Mouse (Mus musculus) E14TG2a.4 (cell line): Measurements from ENCODE around the gene Arf4.

Experiments
- H3K27me3 ChIP-seq: 2 replicates; pipeline ENCODE4 v1.6.1; 2014; ENCODE audit warnings: low read length, control low read depth; ENCODE audit not compliant: insufficient read depth
- H3K36me3 ChIP-seq: 2 replicates; pipeline ENCODE4 v1.6.1; 2014; ENCODE audit warnings: low read length, control low read depth; ENCODE audit not compliant: insufficient read depth
- H3K4me1 ChIP-seq: replicated peaks from 2 replicates; pipeline ENCODE4 v1.6.1; 2014; ENCODE audit warnings: low read depth, low read length, control low read depth
- H3K4me3 ChIP-seq: replicated peaks from 2 replicates; pipeline ENCODE4 v1.5.1; 2014; ENCODE audit warnings: mild to moderate bottlenecking, low read length
- H3K9me3 ChIP-seq: 2 replicates; pipeline ENCODE4 v1.6.1; 2014; ENCODE audit warnings: low read length, control low read depth
- CTCF ChIP-seq: conservative IDR thresholded peaks from 2 replicates; pipeline ENCODE4 v1.5.1; 2014; ENCODE audit warnings: low read length
- NANOG ChIP-seq: IDR thresholded peaks from 2 replicates; pipeline ENCODE4 v1.6.1; 2014; ENCODE audit warnings: borderline replicate concordance, low read length, mixed read lengths
- POU5F1 ChIP-seq: IDR thresholded peaks from 2 replicates; pipeline ENCODE4 v1.6.1; 2014; ENCODE audit warnings: low read length, borderline replicate concordance

Gene Arf4

DNA sequence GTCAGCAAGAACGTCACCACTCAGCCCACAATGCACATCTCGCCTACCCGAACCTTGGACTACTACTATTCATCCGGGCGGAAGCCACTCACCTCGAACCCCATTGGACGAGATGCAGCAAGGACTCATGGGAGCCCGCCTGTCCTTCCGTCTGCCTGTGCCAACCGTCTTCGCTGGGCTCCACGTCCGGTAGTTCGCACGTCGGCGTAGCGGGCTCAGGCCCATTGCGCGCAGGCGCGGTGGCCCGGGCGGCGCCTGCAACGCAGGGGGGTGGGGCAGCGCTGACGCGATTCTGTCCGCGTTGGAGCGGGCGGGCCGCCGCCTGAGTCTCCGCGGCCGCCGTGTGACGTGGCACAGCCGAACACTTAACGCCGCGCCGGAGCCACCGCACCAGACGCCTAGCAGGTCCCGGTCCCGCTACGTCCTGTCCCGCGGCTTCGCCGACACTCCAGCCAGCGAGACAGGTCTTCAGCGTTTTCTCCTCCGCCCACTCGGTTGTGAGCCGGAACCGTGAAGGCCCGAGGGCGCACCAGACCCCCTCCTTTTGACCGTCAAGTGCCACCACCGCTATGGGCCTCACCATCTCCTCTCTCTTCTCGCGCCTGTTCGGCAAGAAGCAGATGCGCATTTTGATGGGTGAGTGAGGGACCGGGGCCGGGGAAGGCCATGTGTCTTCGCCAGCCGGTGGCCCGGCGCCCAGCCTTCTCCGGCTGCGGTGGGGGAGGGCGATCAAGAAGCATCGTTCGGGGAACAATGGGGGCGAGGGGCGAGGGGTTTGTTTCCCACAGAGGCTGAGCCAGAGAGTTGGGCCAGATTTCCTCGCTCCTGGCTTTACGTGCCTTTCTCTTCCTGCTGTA is at the start of gene Arf4:
Gene Arf4, plus strand, starts transcription at position 224 of the 857 bp plus-strand sequence.
- no peaks in the 10 kb centered on the region for H3K36me3 ChIP-seq
- H3K27me3 ChIP-seq = no peaks in the 10 kb centered on the region
- peak within 1 kb of the TSS; percentile 95 for H3K4me3 ChIP-seq
- H3K4me1 ChIP-seq = peaks cover 31% of the 10 kb centered on the region
- no peaks in the 10 kb centered on the region for H3K9me3 ChIP-seq
- TF ChIP-seq POU5F1 (no peak), CTCF (no peak), NANOG (no peak)

- TF ChIP-seq CTCF (no peak), POU5F1 (no peak)
- no peaks in the 10 kb centered on the region for H3K27me3 ChIP-seq
Measured at GRCm38 (mm10) chr14:26591353-26591752, 46.5 kb upstream of the Arf4 start.

GRCm38 (mm10) chr14:26593281-26593895 is 44.5 kb upstream of the Arf4 start:
- Histone ChIP-seq H3K4me1 (peaks cover 13% of the 10 kb centered on the region), H3K36me3 (peaks cover 19% of the 10 kb centered on the region), H3K27me3 (no peaks in the 10 kb centered on the region), H3K9me3 (peaks cover 6% of the 10 kb centered on the region), H3K4me3 (no peak overlapping the region)
- TF ChIP-seq NANOG (no peak), POU5F1 (no peak), CTCF (no peak)

More at GRCm38 (mm10) chr14:26591353-26591752, 46.5 kb upstream of the Arf4 start:
- Histone ChIP-seq H3K4me3 (no peak overlapping the region), H3K4me1 (peaks cover 13% of the 10 kb centered on the region), H3K36me3 (peaks cover 13% of the 10 kb centered on the region; the same call in 1 of the 2 replicates), H3K9me3 (no peaks in the 10 kb centered on the region)

- Histone ChIP-seq H3K4me3 (no peak overlapping the region), H3K4me1 (peaks cover 8% of the 10 kb centered on the region), H3K27me3 (no peaks in the 10 kb centered on the region), H3K9me3 (peaks cover 8% of the 10 kb centered on the region), H3K36me3 (peaks cover 32% of the 10 kb centered on the region)
- TF ChIP-seq POU5F1 = no peak
- no peak for TF ChIP-seq NANOG
- TF ChIP-seq CTCF = no peak
Measured at GRCm38 (mm10) chr14:26595167-26595566, 42.7 kb upstream of the Arf4 start.

DNA sequence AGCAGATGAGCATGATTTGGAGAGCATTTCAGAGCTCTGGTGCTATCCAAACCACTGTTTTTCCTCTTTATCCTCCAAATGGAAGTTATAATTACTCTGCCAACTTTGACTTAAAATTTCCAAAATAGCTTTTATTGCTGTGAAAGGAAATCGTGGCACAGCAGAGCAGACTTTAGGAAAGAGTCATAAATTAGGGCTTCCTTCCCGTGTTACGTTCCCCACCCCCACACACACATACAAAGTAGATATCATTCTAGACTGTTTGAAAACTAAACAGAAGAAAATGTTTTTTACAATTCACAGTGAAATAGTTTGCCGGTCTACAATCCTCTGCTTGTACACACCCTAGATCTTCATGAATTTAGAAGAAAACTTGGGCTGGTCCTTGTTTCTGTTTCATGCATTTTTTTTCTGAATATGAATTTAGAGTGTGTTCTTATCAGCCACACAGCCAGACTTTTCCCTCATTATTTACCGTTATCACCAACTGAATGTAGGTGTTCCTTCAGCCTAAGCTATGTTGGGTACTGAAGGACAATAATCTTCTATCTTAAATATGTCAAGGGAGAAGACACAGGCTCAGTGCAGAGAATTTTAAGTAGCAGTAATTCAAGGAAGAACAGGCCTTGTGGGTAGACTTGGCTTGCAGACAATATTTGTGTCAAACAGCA is 42.0 kb upstream of the Arf4 start:
- Histone ChIP-seq H3K27me3 (no peaks in the 10 kb centered on the region), H3K4me1 (peaks cover 8% of the 10 kb centered on the region)
- no peak for TF ChIP-seq CTCF
- no peak for TF ChIP-seq NANOG
- TF ChIP-seq POU5F1 = no peak

GRCm38 (mm10) chr14:26605354-26605753 is 32.5 kb upstream of the Arf4 start:
- Histone ChIP-seq H3K36me3 (peaks cover 32% of the 10 kb centered on the region), H3K27me3 (no peaks in the 10 kb centered on the region), H3K9me3 (no peaks in the 10 kb centered on the region), H3K4me1 (peaks cover 75% of the 10 kb centered on the region), H3K4me3 (no peak overlapping the region)
- TF ChIP-seq NANOG (no peak), POU5F1 (no peak), CTCF (no peak)

More for the DNA sequence above, 42.0 kb upstream of the Arf4 start:
- Histone ChIP-seq H3K4me3 (no peak overlapping the region), H3K36me3 (peaks cover 32% of the 10 kb centered on the region), H3K9me3 (peaks cover 8% of the 10 kb centered on the region)

DNA sequence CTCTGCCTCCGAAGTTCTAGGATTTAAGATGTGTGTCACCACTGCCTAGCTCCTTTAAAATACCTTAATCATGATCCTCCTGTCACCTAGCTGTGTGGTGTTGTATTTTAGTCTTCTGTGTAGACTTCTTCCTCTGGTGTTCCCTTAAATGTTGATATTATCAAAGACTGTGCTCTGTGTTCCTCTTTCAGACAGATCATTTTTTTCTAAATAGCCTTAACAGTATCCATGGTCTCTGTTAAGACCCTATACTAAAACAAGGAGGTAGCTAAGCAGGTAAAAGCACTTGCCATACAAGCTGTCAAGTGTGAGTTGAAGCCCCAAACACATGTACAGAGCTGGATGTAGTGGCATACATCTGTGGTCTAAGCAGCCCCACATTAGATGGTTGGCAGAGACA is 28.2 kb upstream of the Arf4 start:
- H3K9me3 ChIP-seq = no peaks in the 10 kb centered on the region
- H3K4me1 ChIP-seq = peaks cover 50% of the 10 kb centered on the region
- H3K36me3 ChIP-seq = peaks cover 54% of the 10 kb centered on the region
- no peak overlapping the region for H3K4me3 ChIP-seq
- TF ChIP-seq CTCF (no peak), NANOG (no peak), POU5F1 (no peak)
- no peaks in the 10 kb centered on the region for H3K27me3 ChIP-seq

DNA sequence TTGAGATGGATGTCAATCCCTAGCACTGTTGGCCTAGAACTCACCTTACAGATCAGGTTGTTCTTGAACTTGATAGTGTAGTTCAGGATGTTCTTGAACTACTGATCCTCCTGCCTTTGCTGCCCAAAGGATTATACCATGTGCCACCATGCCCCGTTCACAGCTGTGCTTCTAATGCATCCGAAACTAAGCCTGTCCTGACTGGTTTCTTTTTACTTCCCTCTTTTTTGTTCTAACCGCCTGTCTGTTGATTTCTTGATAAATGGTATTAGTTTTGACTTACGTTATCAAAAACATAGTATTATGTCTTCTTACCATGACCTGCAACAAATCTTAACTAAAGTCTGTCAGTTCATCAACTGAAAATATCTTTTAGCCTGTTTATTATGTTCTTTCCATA is 27.2 kb upstream of the Arf4 start:
- Histone ChIP-seq H3K27me3 (no peaks in the 10 kb centered on the region), H3K4me3 (no peak overlapping the region), H3K9me3 (no peaks in the 10 kb centered on the region), H3K36me3 (peaks cover 54% of the 10 kb centered on the region), H3K4me1 (peaks cover 40% of the 10 kb centered on the region)
- no peak for TF ChIP-seq POU5F1
- TF ChIP-seq NANOG = no peak
- no peak for TF ChIP-seq CTCF

DNA sequence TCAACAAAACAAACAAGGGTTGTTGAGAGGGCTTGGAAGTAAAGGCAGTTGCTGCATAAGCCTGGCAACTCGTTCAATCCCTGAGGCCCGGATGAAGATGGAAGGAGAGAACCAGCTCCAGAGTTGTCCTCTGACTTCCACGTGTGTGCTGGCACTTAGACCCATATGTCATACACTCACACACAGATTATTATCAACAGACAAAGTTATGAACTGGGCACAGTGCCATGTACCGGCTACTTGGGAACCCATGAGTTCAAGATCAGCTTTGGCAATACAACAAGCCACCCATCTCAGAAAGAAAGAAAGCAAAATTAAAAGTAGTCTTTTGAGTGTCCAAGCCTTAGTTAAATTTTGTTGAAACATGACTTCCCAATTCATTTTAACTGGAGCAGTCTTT is 12.6 kb upstream of the Arf4 start:
- no peaks in the 10 kb centered on the region for H3K4me1 ChIP-seq
- H3K4me3 ChIP-seq = no peak overlapping the region
- no peaks in the 10 kb centered on the region for H3K27me3 ChIP-seq
- no peak for TF ChIP-seq CTCF
- TF ChIP-seq POU5F1 = no peak
- no peak for TF ChIP-seq NANOG
- no peaks in the 10 kb centered on the region for H3K9me3 ChIP-seq
- peaks cover 71% of the 10 kb centered on the region for H3K36me3 ChIP-seq
